Mouse (Mus musculus) urinary bladder, postnatal 36 days (tissue): ENCODE data around the gene Tmem268.
A peak's percentile ranks its signal among the peaks of the same experiment; 100 is the strongest.

Experiments
- DNase-seq, 2 experiments: peaks; one replicate each; pipeline ENCODE4 v3.0.0; 2022; ENCODE audit warnings: low spot score in 2 of 2, mixed read lengths in 1 of 2

Tmem268 gene

GRCm38 (mm10) chr4:63558407-63559081 is at the start of gene Tmem268:
TSS of gene Tmem268 (plus strand) at chr4:63558781.
- DNase-seq, result peak; percentile 66 to 68

- DNase-seq, result no peak
These were observed 45.7 kb upstream of the Tmem268 start for GRCm38 (mm10) chr4:63512921-63513320.

- DNase-seq, result no peak
These were observed 44.1 kb upstream of the Tmem268 start for GRCm38 (mm10) chr4:63514454-63514984.

- no peak for DNase-seq
These were observed 43.6 kb upstream of the Tmem268 start for GRCm38 (mm10) chr4:63515021-63515420.

- no peak for DNase-seq
These were observed 36.7 kb upstream of the Tmem268 start for GRCm38 (mm10) chr4:63521813-63522419.

GRCm38 (mm10) chr4:63525514-63525913 is 33.1 kb upstream of the Tmem268 start:
- DNase-seq, result no peak

GRCm38 (mm10) chr4:63528946-63529345 is 29.6 kb upstream of the Tmem268 start:
- no peak for DNase-seq

GRCm38 (mm10) chr4:63530409-63530808 is 28.2 kb upstream of the Tmem268 start:
- DNase-seq, result no peak

- no peak for DNase-seq
These were observed 21.0 kb upstream of the Tmem268 start for GRCm38 (mm10) chr4:63537602-63538001.

- DNase-seq, result no peak
These were observed 16.4 kb upstream of the Tmem268 start for GRCm38 (mm10) chr4:63542209-63542608.

- DNase-seq, result peak in 1 of 2 experiments; percentile 8
These were observed 14.7 kb upstream of the Tmem268 start for GRCm38 (mm10) chr4:63543746-63544493.

- peak; percentile 92 to 95 for DNase-seq
These were observed 13.9 kb upstream of the Tmem268 start, which contains the start of gene Atp6v1g1 for GRCm38 (mm10) chr4:63544494-63545230. TSS of gene Atp6v1g1 (plus strand) at chr4:63544772.

- no peak for DNase-seq
These were observed 13.2 kb upstream of the Tmem268 start for GRCm38 (mm10) chr4:63545231-63545958.

GRCm38 (mm10) chr4:63546441-63547055 is 12.0 kb upstream of the Tmem268 start:
- DNase-seq, result no peak

GRCm38 (mm10) chr4:63547799-63548198 is 10.8 kb upstream of the Tmem268 start:
- DNase-seq, result no peak

GRCm38 (mm10) chr4:63548491-63548890 is 10.1 kb upstream of the Tmem268 start:
- no peak for DNase-seq

GRCm38 (mm10) chr4:63550908-63551307 is 7.7 kb upstream of the Tmem268 start:
- no peak for DNase-seq

- no peak for DNase-seq
These were observed 5.7 kb upstream of the Tmem268 start for GRCm38 (mm10) chr4:63552865-63553264.

GRCm38 (mm10) chr4:63553789-63554576 is 4.6 kb upstream of the Tmem268 start:
- DNase-seq, result no peak

GRCm38 (mm10) chr4:63554616-63555015 is 4.0 kb upstream of the Tmem268 start:
- no peak for DNase-seq
